Mouse (Mus musculus) midbrain, embryonic 15.5 days (tissue): ENCODE results near the gene Maats1. TPM values are rescaled to one million over a fixed set of nuclear protein-coding genes. Genes with fewer than 3 reads are reported as not detected.
"Not testable (repeated sequence)": the region's sequence is repeated elsewhere in the genome, so short reads cannot be mapped to it uniquely, and the experiment has no call there.

Source experiments
- ATAC-seq: fragments of 200-750 bp; cut with Nextera tagmentation; replicated peaks from 2 replicates; pipeline ENCODE4 v1.8.0; 2017; ENCODE audit warnings: moderate TSS enrichment
- H3K27ac ChIP-seq: fragments of 300-500 bp; sonication (generic); 2 replicates; pipeline ENCODE4 v1.5.1; 2015; ENCODE audit warnings: mild to moderate bottlenecking, inconsistent platforms
- H3K27me3 ChIP-seq: fragments of 300-500 bp; sonication (generic); replicated peaks from 2 replicates; pipeline ENCODE4 v1.6.1; 2015; ENCODE audit warnings: inconsistent platforms
- H3K36me3 ChIP-seq: fragments of 300-500 bp; sonication (generic); replicated peaks from 2 replicates; pipeline ENCODE4 v1.6.1; 2015; ENCODE audit warnings: inconsistent platforms
- H3K4me1 ChIP-seq: fragments of 300-500 bp; sonication (generic); 2 replicates; pipeline ENCODE4 v1.6.1; 2015; ENCODE audit warnings: inconsistent platforms
- H3K4me2 ChIP-seq: fragments of 300-500 bp; sonication (generic); 2 replicates; pipeline ENCODE4 v1.6.1; 2015; ENCODE audit warnings: inconsistent platforms, mild to moderate bottlenecking, moderate library complexity
- H3K4me3 ChIP-seq: fragments of 300-500 bp; sonication (generic); 2 replicates; pipeline ENCODE4 v1.5.1; 2015; ENCODE audit warnings: mild to moderate bottlenecking, inconsistent platforms
- H3K9ac ChIP-seq: fragments of 300-500 bp; sonication (generic); 2 replicates; pipeline ENCODE4 v1.6.1; 2015; ENCODE audit warnings: mild to moderate bottlenecking, inconsistent platforms
- H3K9me3 ChIP-seq: fragments of 300-500 bp; sonication (generic); 2 replicates; pipeline ENCODE4 v1.6.1; 2016; ENCODE audit warnings: inconsistent platforms
- WGBS: fragments of 180-500 bp; shearing (Covaris S2); methylation state at CpG from one replicate; pipeline ENCODE4 v1.1.7; 2015; ENCODE audit warnings: mixed read lengths; 5-methylcytosine and 5-hydroxymethylcytosine counted together
- polyA plus RNA-seq: library from polyadenylated mRNA; unstranded; fragments of >200 nt; fragmentation: Nextera tagmentation; extraction: Ambion mirVana; gene quantifications from 2 replicates; pipeline ENCODE4 v1.2.1, GENCODE M21; 2015

The Maats1 gene
- polyA plus RNA-seq, 1 experiment from 2014 or later: 1.1 TPM

- not testable (repeated sequence) for ATAC-seq, H3K36me3 ChIP-seq
Measured at GRCm38 (mm10) chr16:38338077-38338476, 3.9 kb downstream of the Maats1 start.

DNA sequence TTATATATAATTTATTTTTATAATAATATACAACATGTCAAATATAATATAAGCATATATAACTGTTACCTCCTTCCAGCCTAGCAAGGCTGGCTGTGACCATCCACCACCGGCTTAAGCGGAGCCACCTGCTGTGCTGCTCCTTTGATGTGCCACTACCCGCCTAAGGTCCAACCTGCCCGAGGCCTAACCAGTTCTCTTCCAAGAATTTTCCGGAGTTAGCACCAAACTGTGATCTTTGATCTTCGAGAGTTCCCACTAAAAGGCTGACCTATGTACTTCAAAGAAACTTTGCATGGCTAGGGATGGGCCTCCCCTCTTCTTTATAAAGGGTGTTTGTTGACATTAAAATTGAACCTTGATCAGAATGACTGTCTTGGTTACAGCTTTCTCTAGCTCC, 7.5 kb downstream of the Maats1 start:
- no peak for ATAC-seq
- Histone ChIP-seq H3K27me3 (no peaks in the 10 kb centered on the region), H3K9me3 (no peaks in the 10 kb centered on the region), H3K36me3 (no peaks in the 10 kb centered on the region), H3K4me3 (no peak overlapping the region), H3K4me2 (no peak overlapping the region), H3K4me1 (no peaks in the 10 kb centered on the region), H3K27ac (no peak overlapping the region), H3K9ac (no peak overlapping the region)
- 37% methylated on average over 6 of the region's 6 CpGs for WGBS

More at GRCm38 (mm10) chr16:38338077-38338476, 3.9 kb downstream of the Maats1 start:
- H3K9ac ChIP-seq, H3K4me2 ChIP-seq, H3K9me3 ChIP-seq, H3K27ac ChIP-seq, H3K4me1 ChIP-seq, H3K4me3 ChIP-seq, H3K27me3 ChIP-seq: not testable (repeated sequence)
- 93% methylated on average over 4 of the region's 4 CpGs for WGBS

- Histone ChIP-seq H3K27me3 (no peaks in the 10 kb centered on the region), H3K4me3 (no peak overlapping the region), H3K4me1 (no peaks in the 10 kb centered on the region), H3K36me3 (no peaks in the 10 kb centered on the region), H3K27ac (no peak overlapping the region), H3K4me2 (no peak overlapping the region), H3K9me3 (no peaks in the 10 kb centered on the region), H3K9ac (no peak overlapping the region)
- ATAC-seq: no peak
- WGBS: 88% methylated on average over 3 of the region's 3 CpGs
Measured at GRCm38 (mm10) chr16:38329340-38329739, 12.6 kb downstream of the Maats1 start.

DNA sequence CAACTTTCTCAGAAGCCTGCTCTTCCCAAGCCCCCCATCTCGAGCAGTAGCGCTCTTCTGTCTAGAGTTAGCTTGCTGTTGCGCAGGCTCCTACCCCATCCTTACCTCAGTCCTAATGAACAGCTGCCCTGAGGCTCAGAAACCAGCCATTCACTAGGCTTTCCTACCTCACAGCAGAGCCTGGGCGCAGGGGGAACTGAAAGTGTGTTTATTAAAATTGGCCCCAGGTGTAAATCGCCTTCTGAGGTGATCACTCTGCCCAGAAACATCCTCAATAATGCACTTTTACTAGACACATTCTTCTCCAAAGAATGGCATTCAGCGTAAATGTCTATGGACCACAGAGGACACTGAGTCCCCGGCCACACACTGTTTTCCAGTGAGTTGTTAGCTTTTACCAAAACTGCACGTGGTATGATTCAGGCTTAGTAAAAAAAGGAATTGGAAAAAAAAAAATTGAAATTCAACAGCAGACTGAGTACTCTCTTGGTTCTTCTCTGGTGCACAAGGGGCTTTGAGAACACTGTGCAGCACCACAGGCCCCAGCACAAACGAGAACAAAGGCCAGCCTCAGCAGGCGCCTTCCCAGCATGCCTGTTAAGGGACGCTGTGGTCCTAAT, 15.1 kb downstream of the Maats1 start:
- ATAC-seq: no peak
- Histone ChIP-seq H3K4me3 (no peak overlapping the region), H3K27me3 (no peaks in the 10 kb centered on the region), H3K9ac (no peak overlapping the region), H3K4me2 (no peak overlapping the region), H3K4me1 (no peaks in the 10 kb centered on the region), H3K36me3 (no peaks in the 10 kb centered on the region), H3K27ac (no peak overlapping the region), H3K9me3 (no peaks in the 10 kb centered on the region)
- 80% methylated on average over 11 of the region's 11 CpGs for WGBS

- 90% methylated on average over 15 of the region's 15 CpGs for WGBS
- no peaks in the 10 kb centered on the region for H3K36me3 ChIP-seq
- H3K27ac ChIP-seq: no peak overlapping the region
- ATAC-seq: no peak
- no peaks in the 10 kb centered on the region for H3K4me1 ChIP-seq
- no peaks in the 10 kb centered on the region for H3K27me3 ChIP-seq
- H3K9me3 ChIP-seq: no peaks in the 10 kb centered on the region
- H3K4me2 ChIP-seq: no peak overlapping the region
- H3K4me3 ChIP-seq: no peak overlapping the region
- H3K9ac ChIP-seq: no peak overlapping the region
Measured at GRCm38 (mm10) chr16:38324311-38324710, 17.6 kb downstream of the Maats1 start.

DNA sequence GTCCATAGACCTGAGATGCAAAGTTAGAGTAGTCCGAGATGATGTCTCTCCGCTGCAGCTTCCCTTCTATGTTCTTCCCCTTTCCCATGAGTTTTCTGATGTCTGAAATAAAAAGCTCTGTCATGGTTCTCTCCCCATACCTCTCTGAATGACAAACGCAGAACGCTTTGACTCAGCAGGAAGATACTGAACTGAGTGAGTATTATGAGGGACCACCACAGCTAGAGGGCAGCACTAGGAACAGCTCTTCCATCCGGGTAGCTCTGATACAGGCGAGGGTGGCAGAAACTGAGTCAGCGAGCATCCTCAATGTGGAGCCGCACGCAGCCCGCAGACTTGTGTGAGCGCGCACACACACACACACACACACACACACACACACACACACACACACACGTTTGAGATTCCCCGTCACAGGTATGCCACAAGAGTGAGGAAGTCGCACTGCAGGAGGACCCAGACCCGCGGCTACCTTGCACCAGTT, 20.4 kb downstream of the Maats1 start:
- no peaks in the 10 kb centered on the region for H3K9me3 ChIP-seq
- no peaks in the 10 kb centered on the region for H3K27me3 ChIP-seq
- H3K27ac ChIP-seq: no peak overlapping the region
- no peak overlapping the region for H3K9ac ChIP-seq
- ATAC-seq: peak; percentile 86
- peak overlapping the region; percentile 47 for H3K4me2 ChIP-seq
- H3K36me3 ChIP-seq: no peaks in the 10 kb centered on the region
- peak overlapping the region; percentile 20; the same call in 1 of the 2 replicates for H3K4me3 ChIP-seq
- 27% methylated on average over 17 of the region's 17 CpGs for WGBS
- no peaks in the 10 kb centered on the region for H3K4me1 ChIP-seq

- Histone ChIP-seq H3K36me3 (no peaks in the 10 kb centered on the region), H3K9ac (no peak overlapping the region), H3K9me3 (no peaks in the 10 kb centered on the region), H3K4me1 (no peaks in the 10 kb centered on the region), H3K4me2 (no peak overlapping the region), H3K27ac (no peak overlapping the region), H3K27me3 (no peaks in the 10 kb centered on the region), H3K4me3 (no peak overlapping the region)
- 91% methylated on average over 4 of the region's 4 CpGs for WGBS
- ATAC-seq: no peak
Measured at GRCm38 (mm10) chr16:38319087-38319486, 22.9 kb downstream of the Maats1 start.

GRCm38 (mm10) chr16:38318492-38318891, 23.5 kb downstream of the Maats1 start:
- Histone ChIP-seq H3K36me3 (no peaks in the 10 kb centered on the region), H3K4me3 (no peak overlapping the region), H3K4me2 (no peak overlapping the region), H3K4me1 (no peaks in the 10 kb centered on the region), H3K27me3 (no peaks in the 10 kb centered on the region), H3K27ac (no peak overlapping the region), H3K9me3 (no peaks in the 10 kb centered on the region), H3K9ac (no peak overlapping the region)
- ATAC-seq: no peak
- WGBS: 80% methylated on average over 9 of the region's 9 CpGs

- Histone ChIP-seq H3K4me2 (peak overlapping the region; percentile 26), H3K9me3 (no peaks in the 10 kb centered on the region), H3K27ac (peak overlapping the region; percentile 48)
Measured at GRCm38 (mm10) chr16:38308195-38308594, 33.7 kb downstream of the Maats1 start.

GRCm38 (mm10) chr16:38307651-38308050, 34.3 kb downstream of the Maats1 start:
- H3K4me1 ChIP-seq: peaks cover 17% of the 10 kb centered on the region
- no peaks in the 10 kb centered on the region for H3K36me3 ChIP-seq
- H3K4me3 ChIP-seq: no peak overlapping the region
- ATAC-seq: peak; percentile 37; the same call in 1 of the 2 replicates
- no peaks in the 10 kb centered on the region for H3K27me3 ChIP-seq
- no peaks in the 10 kb centered on the region for H3K9me3 ChIP-seq
- H3K27ac ChIP-seq: peak overlapping the region; percentile 48
- peak overlapping the region; percentile 26 for H3K4me2 ChIP-seq
- 42% methylated on average over 7 of the region's 7 CpGs for WGBS
- H3K9ac ChIP-seq: no peak overlapping the region

More at GRCm38 (mm10) chr16:38308195-38308594, 33.7 kb downstream of the Maats1 start:
- no peaks in the 10 kb centered on the region for H3K36me3 ChIP-seq
- H3K27me3 ChIP-seq: no peaks in the 10 kb centered on the region
- 42% methylated on average over 11 of the region's 11 CpGs for WGBS
- ATAC-seq: peak; percentile 89
- no peak overlapping the region for H3K9ac ChIP-seq
- peaks cover 17% of the 10 kb centered on the region for H3K4me1 ChIP-seq
- no peak overlapping the region for H3K4me3 ChIP-seq

DNA sequence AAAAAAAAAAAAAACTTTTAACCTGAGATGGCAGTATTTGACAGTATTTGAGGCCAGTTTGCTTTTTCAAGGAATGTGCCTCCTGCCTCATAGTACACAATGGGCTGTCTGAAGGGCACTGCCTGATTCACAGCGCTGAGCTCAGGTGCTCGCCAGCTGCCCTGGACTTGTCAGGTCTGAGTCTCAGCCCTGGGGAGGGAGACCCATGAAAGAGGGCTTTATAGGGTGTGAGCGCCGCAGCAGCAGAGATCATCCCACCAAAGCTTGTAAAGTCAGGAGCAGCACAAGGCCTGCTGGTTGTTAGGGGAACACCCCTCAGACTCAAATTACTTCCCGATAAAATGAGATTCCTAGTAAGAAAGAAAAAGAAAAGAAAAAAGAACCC, 34.7 kb downstream of the Maats1 start:
- H3K4me2 ChIP-seq: peak overlapping the region; percentile 26; the same call in 1 of the 2 replicates
- H3K4me3 ChIP-seq: no peak overlapping the region
- H3K9me3 ChIP-seq: no peaks in the 10 kb centered on the region
- peaks cover 17% of the 10 kb centered on the region for H3K4me1 ChIP-seq
- H3K27ac ChIP-seq: peak overlapping the region; percentile 47; the same call in 1 of the 2 replicates
- no peak overlapping the region for H3K9ac ChIP-seq
- 0 out of 2 replicates have a peak, but pooled peaks have one; percentile 38 for ATAC-seq
- no peaks in the 10 kb centered on the region for H3K27me3 ChIP-seq
- 29% methylated on average over 5 of the region's 5 CpGs for WGBS
- H3K36me3 ChIP-seq: no peaks in the 10 kb centered on the region

DNA sequence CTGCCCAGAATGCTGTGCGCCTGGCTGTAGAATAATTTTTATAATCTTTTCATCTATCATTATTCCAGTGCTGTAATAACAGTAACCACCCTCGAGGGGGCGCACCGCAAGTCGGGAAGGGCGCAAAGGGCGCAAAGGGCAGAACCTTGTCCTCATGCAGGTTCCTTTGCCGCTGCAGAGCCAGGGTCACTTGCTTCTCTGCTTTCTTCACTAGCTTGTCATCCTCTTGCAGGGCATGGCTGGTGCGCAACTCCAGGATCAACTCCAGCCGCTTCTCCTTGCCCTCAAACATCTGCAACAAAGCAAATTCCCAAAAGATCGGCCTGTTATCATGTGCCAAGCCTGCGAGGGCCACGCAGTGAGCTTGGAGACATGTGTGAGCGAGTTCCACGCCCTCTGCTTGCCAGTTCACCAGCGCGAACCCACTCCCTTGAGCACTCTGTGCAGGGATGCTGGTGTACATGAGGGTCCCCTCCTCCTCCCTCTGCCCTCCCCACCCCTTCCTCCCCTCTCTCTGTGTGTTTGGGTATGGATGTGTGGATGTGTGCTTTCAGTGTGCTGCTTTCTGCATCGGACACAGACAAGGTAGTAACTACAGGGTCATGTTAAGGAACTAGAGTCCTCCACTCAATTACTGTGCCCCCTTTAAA, 35.2 kb downstream of the Maats1 start:
- 44% methylated on average over 18 of the region's 18 CpGs for WGBS
- H3K9me3 ChIP-seq: no peaks in the 10 kb centered on the region
- ATAC-seq: peak; percentile 38
- H3K4me2 ChIP-seq: no peak overlapping the region
- H3K9ac ChIP-seq: no peak overlapping the region
- H3K4me3 ChIP-seq: no peak overlapping the region
- H3K27me3 ChIP-seq: no peaks in the 10 kb centered on the region
- peak overlapping the region; percentile 47; the same call in 1 of the 2 replicates for H3K27ac ChIP-seq
- peaks cover 17% of the 10 kb centered on the region for H3K4me1 ChIP-seq
- no peaks in the 10 kb centered on the region for H3K36me3 ChIP-seq
